Mouse (Mus musculus) forebrain, embryonic 11.5 days (tissue): Measurements from ENCODE around the gene Naa10. TPM values are rescaled to one million over a fixed set of nuclear protein-coding genes. Genes with fewer than 3 reads are reported as not detected.

ENCODE experiments used
- ATAC-seq: fragments of 200-750 bp; cut with Nextera tagmentation; replicated peaks from 2 replicates; pipeline ENCODE4 v1.8.0; 2017; ENCODE audit warnings: moderate TSS enrichment; ENCODE audit not compliant: low FRiP score
- DNase-seq: peaks from one replicate; pipeline ENCODE4 v3.0.0-alpha.2; 2017; ENCODE audit warnings: low spot score
- H3K27ac ChIP-seq: fragments of 300-500 bp; sonication (generic); 2 replicates; pipeline ENCODE4 v1.5.1; 2014; ENCODE audit warnings: low read depth, low read length
- H3K27me3 ChIP-seq: fragments of 300-500 bp; sonication (generic); 2 replicates; pipeline ENCODE4 v1.6.1; 2014; ENCODE audit warnings: mild to moderate bottlenecking, low read length, mixed read lengths; ENCODE audit not compliant: control insufficient read depth, insufficient read depth
- H3K36me3 ChIP-seq: fragments of 300-500 bp; sonication (generic); 2 replicates; pipeline ENCODE4 v1.6.1; 2014; ENCODE audit warnings: mild to moderate bottlenecking, low read length, moderate library complexity, mixed read lengths; ENCODE audit not compliant: control insufficient read depth, insufficient read depth
- H3K4me1 ChIP-seq: fragments of 300-500 bp; sonication (generic); replicated peaks from 2 replicates; pipeline ENCODE4 v1.6.1; 2014; ENCODE audit warnings: low read length, mixed read lengths; ENCODE audit not compliant: control insufficient read depth, insufficient read depth
- H3K4me2 ChIP-seq: fragments of 300-500 bp; sonication (generic); 2 replicates; pipeline ENCODE4 v1.6.1; 2014; ENCODE audit warnings: low read depth, mild to moderate bottlenecking, low read length, moderate library complexity, mixed read lengths; ENCODE audit not compliant: severe bottlenecking
- H3K4me3 ChIP-seq: fragments of 300-500 bp; sonication (generic); 2 replicates; pipeline ENCODE4 v1.5.1; 2014; ENCODE audit warnings: low read depth, low read length
- H3K9ac ChIP-seq: fragments of 300-500 bp; sonication (generic); 2 replicates; pipeline ENCODE4 v1.6.1; 2014; ENCODE audit warnings: low read length
- H3K9me3 ChIP-seq: fragments of 300-500 bp; sonication (generic); 2 replicates; pipeline ENCODE4 v1.6.1; 2016; ENCODE audit warnings: low read length, mixed read lengths; ENCODE audit not compliant: control insufficient read depth
- WGBS: fragments of 180-500 bp; shearing (Covaris S2); extraction: QIAGEN DNeasy Blood & Tissue Kit; methylation state at CpG from one replicate; pipeline ENCODE4 v1.1.7; 2014; 5-methylcytosine and 5-hydroxymethylcytosine counted together
- polyA plus RNA-seq: library from polyadenylated mRNA; unstranded; fragments of >200 nt; fragmentation: Nextera tagmentation; extraction: Ambion mirVana; gene quantifications from 2 replicates; pipeline ENCODE4 v1.2.1, GENCODE M21; 2014

The Naa10 gene
- polyA plus RNA-seq, 1 experiment from 2014 or later: 137 TPM

GRCm38 (mm10) chrX:73910049-73910448 is 11.7 kb downstream of the Naa10 start:
- H3K27me3 ChIP-seq: no peaks in the 10 kb centered on the region
- DNase-seq (no peak), ATAC-seq (no peak)
- no peak overlapping the region for H3K27ac ChIP-seq
- no peaks in the 10 kb centered on the region for H3K9me3 ChIP-seq
- no peaks in the 10 kb centered on the region for H3K4me1 ChIP-seq
- no peak overlapping the region for H3K4me3 ChIP-seq
- no peaks in the 10 kb centered on the region for H3K36me3 ChIP-seq
- H3K4me2 ChIP-seq: no peak overlapping the region
- 86% methylated on average over 1 of the region's 1 CpGs for WGBS
- H3K9ac ChIP-seq: no peak overlapping the region

- Histone ChIP-seq H3K36me3 (no peaks in the 10 kb centered on the region), H3K27ac (no peak overlapping the region), H3K9ac (no peak overlapping the region), H3K4me3 (no peak overlapping the region), H3K4me2 (no peak overlapping the region), H3K4me1 (no peaks in the 10 kb centered on the region), H3K9me3 (no peaks in the 10 kb centered on the region), H3K27me3 (no peaks in the 10 kb centered on the region)
- DNase-seq (no peak), ATAC-seq (no peak)
- WGBS: 67% methylated on average over 3 of the region's 3 CpGs
Measured at GRCm38 (mm10) chrX:73897959-73898358, 23.8 kb downstream of the Naa10 start.

GRCm38 (mm10) chrX:73895719-73896118 is 26.0 kb downstream of the Naa10 start, which contains the start of gene L1cam:
TSS of gene L1cam (minus strand) at chrX:73896105.
- H3K4me1 ChIP-seq: no peaks in the 10 kb centered on the region
- no peaks in the 10 kb centered on the region for H3K36me3 ChIP-seq
- no peak within 1 kb of the TSS for H3K4me2 ChIP-seq
- H3K27ac ChIP-seq: no peak within 1 kb of the TSS
- H3K4me3 ChIP-seq: no peak within 1 kb of the TSS
- 13% methylated on average over 2 of the region's 2 CpGs for whole genome bisulfite sequencing
- H3K27me3 ChIP-seq: no peaks in the 10 kb centered on the region
- no peak for ATAC-seq
- DNase-seq: peak; percentile 64
- no peak within 1 kb of the TSS for H3K9ac ChIP-seq
- H3K9me3 ChIP-seq: no peaks in the 10 kb centered on the region

GRCm38 (mm10) chrX:73892833-73893232 is 28.9 kb downstream of the Naa10 start:
- 92% methylated on average over 14 of the region's 14 CpGs for WGBS
- Histone ChIP-seq H3K9me3 (no peaks in the 10 kb centered on the region), H3K27ac (no peak overlapping the region), H3K27me3 (no peaks in the 10 kb centered on the region), H3K9ac (no peak overlapping the region), H3K36me3 (no peaks in the 10 kb centered on the region), H3K4me2 (no peak overlapping the region), H3K4me1 (no peaks in the 10 kb centered on the region), H3K4me3 (no peak overlapping the region)
- ATAC-seq (no peak), DNase-seq (no peak)

GRCm38 (mm10) chrX:73891551-73892152 is 30.1 kb downstream of the Naa10 start, which contains the start of gene Avpr2:
TSS of gene Avpr2 (plus strand) at chrX:73892102.
- DNase-seq: no peak
- H3K27ac ChIP-seq: no peak within 1 kb of the TSS
- no peak for ATAC-seq
- H3K4me2 ChIP-seq: no peak within 1 kb of the TSS
- H3K4me1 ChIP-seq: no peaks in the 10 kb centered on the region
- H3K9me3 ChIP-seq: no peaks in the 10 kb centered on the region
- H3K4me3 ChIP-seq: no peak within 1 kb of the TSS
- H3K9ac ChIP-seq: no peak within 1 kb of the TSS
- WGBS: 80% methylated on average over 6 of the region's 6 CpGs
- no peaks in the 10 kb centered on the region for H3K27me3 ChIP-seq
- H3K36me3 ChIP-seq: no peaks in the 10 kb centered on the region

GRCm38 (mm10) chrX:73881463-73881862 is 40.3 kb downstream of the Naa10 start:
- Histone ChIP-seq H3K9me3 (no peaks in the 10 kb centered on the region), H3K4me2 (peak overlapping the region; percentile 59; the same call in 1 of the 2 replicates), H3K27ac (no peak overlapping the region), H3K27me3 (no peaks in the 10 kb centered on the region), H3K36me3 (no peaks in the 10 kb centered on the region), H3K4me3 (no peak overlapping the region), H3K9ac (no peak overlapping the region), H3K4me1 (no peaks in the 10 kb centered on the region; the same call in 1 of the 2 replicates)
- ATAC-seq (no peak), DNase-seq (no peak)
- 17% methylated on average over 6 of the region's 6 CpGs for WGBS

- Histone ChIP-seq H3K27ac (no peak overlapping the region), H3K36me3 (no peaks in the 10 kb centered on the region), H3K9ac (peak overlapping the region; percentile 56), H3K4me3 (peak overlapping the region; percentile 38), H3K9me3 (no peaks in the 10 kb centered on the region), H3K4me1 (no peaks in the 10 kb centered on the region; the same call in 1 of the 2 replicates), H3K27me3 (no peaks in the 10 kb centered on the region), H3K4me2 (peak overlapping the region; percentile 59)
- 15% methylated on average over 16 of the region's 16 CpGs for WGBS
- DNase-seq (peak; percentile 50), ATAC-seq (0 out of 2 replicates have a peak, but pooled peaks have one; percentile 27)
Measured at GRCm38 (mm10) chrX:73881036-73881427, 40.7 kb downstream of the Naa10 start.

GRCm38 (mm10) chrX:73880194-73881035 is 41.3 kb downstream of the Naa10 start:
- Histone ChIP-seq H3K4me3 (peak overlapping the region; percentile 38), H3K4me1 (no peaks in the 10 kb centered on the region; the same call in 1 of the 2 replicates), H3K27ac (no peak overlapping the region), H3K27me3 (no peaks in the 10 kb centered on the region), H3K9me3 (no peaks in the 10 kb centered on the region), H3K9ac (peak overlapping the region; percentile 56), H3K36me3 (no peaks in the 10 kb centered on the region), H3K4me2 (peak overlapping the region; percentile 59)
- ATAC-seq: peak; percentile 49
- peak; percentile 68 for DNase-seq
- 12% methylated on average over 34 of the region's 48 CpGs for WGBS
